Mouse (Mus musculus): ENCODE measurements around the gene Wnt11. TPM values are rescaled to one million over a fixed set of nuclear protein-coding genes. Genes with fewer than 3 reads are reported as not detected.

Gene Wnt11
- total and polyA plus RNA-seq, 3 experiments: not detected

DNA sequence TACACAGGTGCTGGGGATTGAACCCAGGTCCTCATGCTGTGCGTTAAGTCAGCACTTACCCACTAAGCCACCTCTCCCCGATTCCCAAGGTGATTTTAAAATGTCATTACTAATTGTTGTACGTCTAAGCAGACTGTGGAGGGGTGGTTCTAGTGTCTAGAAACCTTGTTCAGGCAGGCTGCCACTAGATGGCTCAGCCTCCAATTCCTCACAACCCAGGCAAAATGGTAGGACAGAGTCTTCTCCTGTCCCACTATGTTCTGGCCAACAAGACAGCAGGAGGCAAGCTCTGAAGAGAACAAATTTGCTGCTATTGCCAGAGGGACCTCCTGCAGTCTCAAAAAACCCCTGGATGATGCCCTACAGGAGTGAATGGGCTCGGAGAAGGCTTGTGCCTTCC is 47.0 kb downstream of the Wnt11 start:
- no peaks in the 10 kb centered on the region for H3K4me1 ChIP-seq (ENCODE audit: control insufficient read depth in 1 of 2, insufficient read depth in 2 of 2, low read length in 2 of 2)
- H3K9ac ChIP-seq (ENCODE audit: control insufficient read depth, low read depth, low read length, poor library complexity, severe bottlenecking): no peak overlapping the region
- no peaks in the 10 kb centered on the region for H3K79me2 ChIP-seq (ENCODE audit: control insufficient read depth, insufficient read depth, low read length, poor library complexity)
- no peak overlapping the region for H3K4me3 ChIP-seq (ENCODE audit: control insufficient read depth in 1 of 2, insufficient read depth in 1 of 2, low read depth in 2 of 2, low read length in 2 of 2)
- H3K36me3 ChIP-seq (ENCODE audit: control insufficient read depth in 1 of 2, insufficient read depth in 2 of 2, low read length in 2 of 2): no peaks in the 10 kb centered on the region
- no peaks in the 10 kb centered on the region for H3K27me3 ChIP-seq (ENCODE audit: control insufficient read depth in 1 of 2, insufficient read depth in 2 of 2, low read length in 2 of 2)
- TF ChIP-seq ELF1 (IDR thresholded peaks at IDR 0.05; ENCODE audit: low read depth, low read length): no peak
- TF ChIP-seq RAD21 (IDR thresholded peaks at IDR 0.05; ENCODE audit: low read depth, low read length): peak; percentile 26
- TF ChIP-seq MAX (IDR thresholded peaks at IDR 0.05; ENCODE audit: low read length): no peak
- TF ChIP-seq KAT2A (conservative IDR thresholded peaks at IDR 0.05; ENCODE audit: low read depth, low read length): no peak
- no peak for TF ChIP-seq USF1 (IDR thresholded peaks at IDR 0.05; ENCODE audit: low read depth, low read length)
- TF ChIP-seq CHD2 (IDR thresholded peaks at IDR 0.05; ENCODE audit: low read length): no peak
- TF ChIP-seq MYC (IDR thresholded peaks at IDR 0.05; ENCODE audit: low read depth, low read length): no peak
- no peak for TF ChIP-seq MAZ (IDR thresholded peaks at IDR 0.05; ENCODE audit: low read depth, low read length)
- no peak for TF ChIP-seq TAL1 (IDR thresholded peaks at IDR 0.05; ENCODE audit: low read length)
- peak in 2 of 3 experiments; percentile 44 to 50; a peak in 4 of 6 replicates for TF ChIP-seq CTCF (IDR thresholded peaks at IDR 0.05 in 2 of 3, conservative IDR thresholded peaks at IDR 0.05 in 1 of 3; ENCODE audit: control insufficient read depth in 1 of 3, insufficient read depth in 1 of 3, low read depth in 2 of 3, low read length in 3 of 3, poor library complexity in 1 of 3, severe bottlenecking in 1 of 3)
- peak; percentile 63 for TF ChIP-seq SMC3 (IDR thresholded peaks at IDR 0.05; ENCODE audit: low read depth, low read length)
- no peak for TF ChIP-seq ZC3H11A (IDR thresholded peaks at IDR 0.05; ENCODE audit: low read depth, low read length)
- no peak for TF ChIP-seq TBP (IDR thresholded peaks at IDR 0.05; ENCODE audit: low read depth, low read length)
- no peak for TF ChIP-seq E2F4 (IDR thresholded peaks at IDR 0.05; ENCODE audit: borderline replicate concordance, low read depth, low read length)
- TF ChIP-seq CHD1 (IDR thresholded peaks at IDR 0.05; ENCODE audit: low read depth, low read length): no peak
- no peak for TF ChIP-seq USF2 (IDR thresholded peaks at IDR 0.05; ENCODE audit: borderline replicate concordance in 1 of 2, insufficient read depth in 1 of 2, low read depth in 1 of 2, low read length in 2 of 2)
- H3K9me3 ChIP-seq (replicated peaks; ENCODE audit: insufficient read depth, low read length): no peaks in the 10 kb centered on the region
- H3K27ac ChIP-seq (ENCODE audit: control insufficient read depth, low read depth, low read length): no peak overlapping the region
- DNase-seq (ENCODE audit: low read depth, low spot score): peak; percentile 10

- Histone ChIP-seq H3K36me3 (ENCODE audit: control insufficient read depth in 1 of 2, insufficient read depth in 2 of 2, low read length in 2 of 2) (no peaks in the 10 kb centered on the region), H3K4me1 (ENCODE audit: control insufficient read depth in 1 of 2, insufficient read depth in 2 of 2, low read length in 2 of 2) (no peaks in the 10 kb centered on the region), H3K79me2 (ENCODE audit: control insufficient read depth, insufficient read depth, low read length, poor library complexity) (no peaks in the 10 kb centered on the region), H3K9ac (ENCODE audit: control insufficient read depth, low read depth, low read length, poor library complexity, severe bottlenecking) (no peak overlapping the region), H3K4me3 (ENCODE audit: control insufficient read depth in 1 of 2, insufficient read depth in 1 of 2, low read depth in 2 of 2, low read length in 2 of 2) (no peak overlapping the region), H3K9me3 (replicated peaks; ENCODE audit: insufficient read depth, low read length) (no peaks in the 10 kb centered on the region), H3K27me3 (ENCODE audit: control insufficient read depth in 1 of 2, insufficient read depth in 2 of 2, low read length in 2 of 2) (no peaks in the 10 kb centered on the region), H3K27ac (ENCODE audit: control insufficient read depth, low read depth, low read length) (no peak overlapping the region)
- peak; percentile 61 for DNase-seq (ENCODE audit: low read depth, low spot score)
- no peak for TF ChIP-seq ZNF384 (IDR thresholded peaks at IDR 0.05; ENCODE audit: low read depth, low read length)
- no peak for TF ChIP-seq EP300 (IDR thresholded peaks at IDR 0.05; ENCODE audit: low read depth in 1 of 2, low read length in 2 of 2)
- TF ChIP-seq MYC (IDR thresholded peaks at IDR 0.05; ENCODE audit: low read depth, low read length): no peak
Measured at GRCm38 (mm10) chr7:98887811-98888261, 52.9 kb downstream of the Wnt11 start.
